Mouse (Mus musculus) G1E (cell line): ENCODE results near the gene Kcnk5.

Source experiments
- CTCF ChIP-seq: IDR thresholded peaks from 2 replicates; pipeline ENCODE4 v1.5.1; 2012; ENCODE audit warnings: low read depth, low read length, inconsistent platforms, mixed read lengths
- GATA1 ChIP-seq: IDR thresholded peaks from 2 replicates; pipeline ENCODE4 v1.6.1; 2012; ENCODE audit warnings: borderline replicate concordance, low read length, inconsistent platforms, mixed read lengths
- TAL1 ChIP-seq: conservative IDR thresholded peaks from 2 replicates; pipeline ENCODE4 v1.6.1; 2012; ENCODE audit warnings: low read depth, low read length, inconsistent platforms, mixed read lengths

GRCm38 (mm10) chr14:20211754-20212601, 30.4 kb upstream of the Kcnk5 start:
- TF ChIP-seq CTCF (no peak), GATA1 (no peak), TAL1 (peak; percentile 69)
